Mouse (Mus musculus) macrophage (primary cell): ENCODE data around the gene Tstd3. TPM values are rescaled to one million over a fixed set of nuclear protein-coding genes. Genes with fewer than 3 reads are reported as not detected.
A peak's percentile ranks its signal among the peaks of the same experiment; 100 is the strongest.

Experiments used
- H3K27ac ChIP-seq: fragments of 350-480 bp; formaldehyde crosslinking; 2 replicates; pipeline ENCODE4 v1.9.0; 2021
- H3K36me3 ChIP-seq: fragments of 350-480 bp; formaldehyde crosslinking; 2 replicates; pipeline ENCODE4 v1.9.0; 2021; ENCODE audit errors: inconsistent target
- H3K4me3 ChIP-seq: fragments of 350-480 bp; formaldehyde crosslinking; 2 replicates; pipeline ENCODE4 v1.9.0; 2021; ENCODE audit errors: inconsistent target
- H3K79me2 ChIP-seq: fragments of 350-480 bp; formaldehyde crosslinking; 2 replicates; pipeline ENCODE4 v1.9.0; 2021; ENCODE audit errors: inconsistent target
- WGBS: methylation state at CpG from one replicate; pipeline ENCODE4 v1.1.7; 2026; ENCODE audit warnings: inconsistent platforms; ENCODE audit not compliant: missing documents; 5-methylcytosine and 5-hydroxymethylcytosine counted together
- polyA plus RNA-seq: library from polyadenylated mRNA; stranded (reverse); fragments of 250-400 nt; gene quantifications from 3 replicates; pipeline ENCODE4 v1.2.4, GENCODE M21; 2018; ENCODE audit warnings: inconsistent platforms
- total RNA-seq, 78 experiments: library from RNA; depleted of rRNA; stranded (reverse); fragments of 250-400 nt; gene quantifications; 1 replicate in 9 of 78; 2 replicates in 24 of 78; 3 replicates in 43 of 78; 4 replicates in 2 of 78; pipeline ENCODE4 v1.2.4; 2018; ENCODE audit warnings: inconsistent platforms in 56 of 78

Tstd3 gene
- total RNA-seq (2018; cell fraction: chromatin; rRNA removed) = 1 to 10 TPM in 14 of 26 experiments, under 1 TPM in 7, not detected in 5; 0.54 to 5.3 (median 2.5) TPM
- 10 to 100 TPM; 13.1 to 35.4 (median 26.7) TPM for total RNA-seq (2018; cell fraction: cytosol; rRNA removed)
- 10 to 100 TPM in 3 of 26 experiments, 1 to 10 TPM in 23; 1.3 to 15.9 (median 5.6) TPM for total RNA-seq (2018; cell fraction: nucleus; rRNA removed)
- 17.1 to 36.6 TPM (median 27.0 TPM) in 3 replicates for polyA plus RNA-seq

- peak within 1 kb of the TSS; percentile 62 for H3K27ac ChIP-seq
- H3K4me3 ChIP-seq = peak within 1 kb of the TSS; percentile 95
- H3K36me3 ChIP-seq = no peaks in the 10 kb centered on the region
- H3K79me2 ChIP-seq = no peaks in the 10 kb centered on the region; the same call in 1 of the 2 replicates
- WGBS = 2% methylated on average over 15 of the region's 17 CpGs
Measured at GRCm38 (mm10) chr4:21766863-21767304, at the start of gene Tstd3, which contains the start of gene Usp45. Gene Tstd3 (minus strand): TSS chr4:21767212. Gene Usp45 (plus strand): TSS chr4:21767156.

GRCm38 (mm10) chr4:21814029-21814428, 47.0 kb upstream of the Tstd3 start:
- no peak overlapping the region for H3K27ac ChIP-seq
- H3K36me3 ChIP-seq = peaks cover 37% of the 10 kb centered on the region
- WGBS = 41% methylated on average over 2 of the region's 2 CpGs
- no peak overlapping the region for H3K4me3 ChIP-seq
- no peaks in the 10 kb centered on the region for H3K79me2 ChIP-seq

GRCm38 (mm10) chr4:21812635-21813034, 45.6 kb upstream of the Tstd3 start:
- no peaks in the 10 kb centered on the region for H3K79me2 ChIP-seq
- no peak overlapping the region for H3K27ac ChIP-seq
- peaks cover 34% of the 10 kb centered on the region for H3K36me3 ChIP-seq
- 92% methylated on average over 6 of the region's 6 CpGs for WGBS
- no peak overlapping the region for H3K4me3 ChIP-seq

- Histone ChIP-seq H3K4me3 (no peak overlapping the region), H3K36me3 (peaks cover 32% of the 10 kb centered on the region), H3K79me2 (no peaks in the 10 kb centered on the region), H3K27ac (no peak overlapping the region)
- 89% methylated on average over 3 of the region's 3 CpGs for WGBS
Measured at GRCm38 (mm10) chr4:21810608-21811007, 43.6 kb upstream of the Tstd3 start.

GRCm38 (mm10) chr4:21807204-21807603, 40.2 kb upstream of the Tstd3 start:
- WGBS = 96% methylated on average over 5 of the region's 5 CpGs
- H3K36me3 ChIP-seq = peaks cover 60% of the 10 kb centered on the region
- H3K4me3 ChIP-seq = no peak overlapping the region

GRCm38 (mm10) chr4:21801620-21802019, 34.6 kb upstream of the Tstd3 start:
- Histone ChIP-seq H3K27ac (no peak overlapping the region), H3K4me3 (no peak overlapping the region), H3K79me2 (no peaks in the 10 kb centered on the region), H3K36me3 (peaks cover 79% of the 10 kb centered on the region; the same call in 1 of the 2 replicates)
- whole genome bisulfite sequencing = 95% methylated on average over 2 of the region's 2 CpGs

More at GRCm38 (mm10) chr4:21807204-21807603, 40.2 kb upstream of the Tstd3 start:
- Histone ChIP-seq H3K27ac (no peak overlapping the region), H3K79me2 (no peaks in the 10 kb centered on the region)

GRCm38 (mm10) chr4:21801013-21801412, 34.0 kb upstream of the Tstd3 start:
- H3K36me3 ChIP-seq = peaks cover 77% of the 10 kb centered on the region; the same call in 1 of the 2 replicates
- H3K79me2 ChIP-seq = no peaks in the 10 kb centered on the region
- no peak overlapping the region for H3K4me3 ChIP-seq
- no peak overlapping the region for H3K27ac ChIP-seq
- 93% methylated on average over 1 of the region's 1 CpGs for WGBS

GRCm38 (mm10) chr4:21793631-21794030, 26.6 kb upstream of the Tstd3 start:
- WGBS = 100% methylated on average over 3 of the region's 3 CpGs
- Histone ChIP-seq H3K27ac (no peak overlapping the region), H3K79me2 (no peaks in the 10 kb centered on the region), H3K4me3 (no peak overlapping the region), H3K36me3 (peaks cover 28% of the 10 kb centered on the region; the same call in 1 of the 2 replicates)

- WGBS = 93% methylated on average over 4 of the region's 4 CpGs
- peaks cover 29% of the 10 kb centered on the region for H3K36me3 ChIP-seq
Measured at GRCm38 (mm10) chr4:21789836-21790235, 22.8 kb upstream of the Tstd3 start.

GRCm38 (mm10) chr4:21788903-21789302, 21.9 kb upstream of the Tstd3 start:
- 100% methylated on average over 6 of the region's 6 CpGs for WGBS
- H3K79me2 ChIP-seq = no peaks in the 10 kb centered on the region
- H3K36me3 ChIP-seq = peaks cover 38% of the 10 kb centered on the region
- H3K27ac ChIP-seq = no peak overlapping the region
- no peak overlapping the region for H3K4me3 ChIP-seq

More at GRCm38 (mm10) chr4:21789836-21790235, 22.8 kb upstream of the Tstd3 start:
- Histone ChIP-seq H3K79me2 (no peaks in the 10 kb centered on the region), H3K27ac (no peak overlapping the region), H3K4me3 (no peak overlapping the region)

GRCm38 (mm10) chr4:21786268-21786667, 19.3 kb upstream of the Tstd3 start:
- 92% methylated on average over 11 of the region's 12 CpGs for WGBS
- H3K79me2 ChIP-seq = no peaks in the 10 kb centered on the region
- peaks cover 57% of the 10 kb centered on the region for H3K36me3 ChIP-seq
- H3K27ac ChIP-seq = no peak overlapping the region
- H3K4me3 ChIP-seq = no peak overlapping the region

GRCm38 (mm10) chr4:21780816-21781726, 14.1 kb upstream of the Tstd3 start:
- H3K4me3 ChIP-seq = no peak overlapping the region
- H3K36me3 ChIP-seq = peaks cover 47% of the 10 kb centered on the region
- WGBS = 96% methylated on average over 10 of the region's 12 CpGs
- peaks cover 36% of the 10 kb centered on the region for H3K79me2 ChIP-seq
- no peak overlapping the region for H3K27ac ChIP-seq

- Histone ChIP-seq H3K36me3 (peaks cover 7% of the 10 kb centered on the region; the same call in 1 of the 2 replicates), H3K4me3 (peak overlapping the region; percentile 83), H3K27ac (no peak overlapping the region), H3K79me2 (peaks cover 36% of the 10 kb centered on the region)
- WGBS = 2% methylated on average over 7 of the region's 9 CpGs
Measured at GRCm38 (mm10) chr4:21776946-21777265, 9.9 kb upstream of the Tstd3 start.

- WGBS = 1% methylated on average over 43 of the region's 46 CpGs
- Histone ChIP-seq H3K4me3 (peak overlapping the region; percentile 83), H3K36me3 (0 out of 2 replicates have a peak, but pooled peaks cover 2% of the 10 kb centered on the region), H3K79me2 (peaks cover 36% of the 10 kb centered on the region), H3K27ac (peak overlapping the region; percentile 39)
Measured at GRCm38 (mm10) chr4:21776091-21776945, 9.3 kb upstream of the Tstd3 start.
